Mouse (Mus musculus) hindbrain, postnatal 0 days (tissue): ENCODE results near the gene Fam185a. TPM values are rescaled to one million over a fixed set of nuclear protein-coding genes. Genes with fewer than 3 reads are reported as not detected.

Source experiments
- ATAC-seq: fragments of 200-750 bp; cut with Nextera tagmentation; 2 replicates; pipeline ENCODE4 v1.8.0; 2017; ENCODE audit warnings: mild to moderate bottlenecking, moderate TSS enrichment, moderate library complexity
- DNase-seq: peaks from one replicate; pipeline ENCODE4 v3.0.0-alpha.2; 2015; ENCODE audit warnings: low spot score
- H3K27ac ChIP-seq: fragments of 300-500 bp; sonication (generic); 2 replicates; pipeline ENCODE4 v1.5.1; 2014; ENCODE audit warnings: mild to moderate bottlenecking
- H3K27me3 ChIP-seq: fragments of 300-500 bp; sonication (generic); 2 replicates; pipeline ENCODE4 v1.6.1; 2014; ENCODE audit warnings: low read length, mixed read lengths; ENCODE audit not compliant: insufficient read depth
- H3K36me3 ChIP-seq: fragments of 300-500 bp; sonication (generic); 2 replicates; pipeline ENCODE4 v1.6.1; 2014; ENCODE audit warnings: low read length, mixed read lengths; ENCODE audit not compliant: insufficient read depth
- H3K4me1 ChIP-seq: fragments of 300-500 bp; sonication (generic); 2 replicates; pipeline ENCODE4 v1.6.1; 2014; ENCODE audit warnings: antibody characterized with exemption, low read length, mixed read lengths; ENCODE audit not compliant: insufficient read depth
- H3K4me2 ChIP-seq: fragments of 300-500 bp; sonication (generic); 2 replicates; pipeline ENCODE4 v1.6.1; 2014; ENCODE audit warnings: low read depth, mild to moderate bottlenecking, low read length, moderate library complexity, mixed read lengths
- H3K4me3 ChIP-seq: fragments of 300-500 bp; sonication (generic); 2 replicates; pipeline ENCODE4 v1.5.1; 2014; ENCODE audit warnings: low read length
- H3K9ac ChIP-seq: fragments of 300-500 bp; sonication (generic); replicated peaks from 2 replicates; pipeline ENCODE4 v1.6.1; 2014; ENCODE audit warnings: mild to moderate bottlenecking, low read length, moderate library complexity, mixed read lengths
- H3K9me3 ChIP-seq: fragments of 300-500 bp; sonication (generic); 2 replicates; pipeline ENCODE4 v1.6.1; 2016; ENCODE audit warnings: low read length, mixed read lengths
- CTCF ChIP-seq: IDR thresholded peaks from 2 replicates; pipeline ENCODE4 v1.5.1; 2016; ENCODE audit warnings: antibody characterized with exemption, control low read depth, low read depth
- WGBS: fragments of 180-500 bp; shearing (Covaris S2); extraction: QIAGEN DNeasy Blood & Tissue Kit; methylation state at CpG from one replicate; pipeline ENCODE4 v1.1.7; 2014; 5-methylcytosine and 5-hydroxymethylcytosine counted together
- polyA plus RNA-seq: library from polyadenylated mRNA; unstranded; fragments of >200 nt; fragmentation: Nextera tagmentation; extraction: Ambion mirVana; gene quantifications from 2 replicates; pipeline ENCODE4 v1.2.1, GENCODE M21; 2015
- total RNA-seq: library from RNA; depleted of rRNA; stranded (reverse); fragments of >200 nt; gene quantifications from 2 replicates; pipeline ENCODE4 v1.2.3, GENCODE M21; 2014

The Fam185a gene
- total and polyA plus RNA-seq, 2 experiments from 2014 or later, result 8.9 to 13.2 TPM

DNA sequence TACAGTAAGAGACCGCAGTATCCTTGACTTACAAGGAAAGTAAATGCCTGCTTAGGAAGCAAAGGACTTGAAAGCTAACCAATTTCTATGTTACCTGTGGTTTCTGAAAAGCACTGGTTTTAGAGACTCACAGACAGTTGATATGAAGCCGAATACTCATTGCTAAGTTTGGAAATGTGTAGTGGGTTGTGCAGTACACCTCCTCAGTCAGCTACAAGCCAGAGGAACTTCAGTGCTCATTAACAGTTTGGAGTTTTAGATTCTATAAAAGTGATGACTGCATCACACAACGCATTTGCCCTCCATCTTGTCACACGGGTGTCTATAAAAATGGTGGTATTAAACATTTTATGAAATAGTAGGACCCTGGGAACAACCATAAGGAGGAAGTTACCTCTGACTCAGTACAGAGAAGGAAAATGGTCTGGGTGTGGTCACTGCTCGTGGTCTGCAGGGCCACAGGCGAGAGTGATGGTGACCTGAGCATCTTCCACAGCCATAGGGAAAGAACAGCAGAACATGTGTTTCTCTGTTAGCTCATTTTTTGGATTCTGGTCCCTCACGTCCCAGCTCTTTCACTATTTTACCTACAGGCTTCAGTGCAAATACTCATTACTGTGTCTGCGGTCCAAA is 60.6 kb downstream of the Fam185a start:
- Histone ChIP-seq H3K9ac (no peak overlapping the region), H3K4me3 (no peak overlapping the region), H3K4me2 (no peak overlapping the region), H3K27me3 (no peaks in the 10 kb centered on the region), H3K9me3 (no peaks in the 10 kb centered on the region), H3K4me1 (no peaks in the 10 kb centered on the region; the same call in 1 of the 2 replicates), H3K36me3 (no peaks in the 10 kb centered on the region), H3K27ac (no peak overlapping the region)
- DNase-seq (no peak), ATAC-seq (no peak)
- 94% methylated on average over 8 of the region's 8 CpGs for WGBS
- no peak for TF ChIP-seq CTCF

DNA sequence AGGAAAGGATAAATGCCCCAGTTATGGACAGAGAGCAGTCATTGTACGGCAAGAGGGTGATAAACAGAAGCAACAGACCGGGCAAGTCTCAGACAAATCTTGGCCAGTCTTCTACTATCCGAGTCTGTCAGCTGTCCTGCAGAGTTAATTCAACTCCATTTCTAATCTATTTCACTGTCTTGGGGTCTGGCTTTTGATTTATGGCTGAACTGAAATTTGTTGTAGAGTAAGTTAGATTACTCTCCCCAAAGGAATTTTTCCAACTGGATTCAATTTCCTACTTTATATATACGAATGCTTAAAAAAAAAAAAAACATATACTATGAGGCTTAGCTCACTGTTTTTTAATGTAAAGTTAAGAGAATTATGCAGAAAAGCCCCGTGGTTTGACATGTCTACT is 62.0 kb downstream of the Fam185a start:
- no peaks in the 10 kb centered on the region for H3K27me3 ChIP-seq
- no peak overlapping the region for H3K27ac ChIP-seq
- H3K36me3 ChIP-seq, result no peaks in the 10 kb centered on the region
- no peak for TF ChIP-seq CTCF
- H3K4me2 ChIP-seq, result no peak overlapping the region
- no peak overlapping the region for H3K9ac ChIP-seq
- WGBS, result 76% methylated on average over 5 of the region's 5 CpGs
- no peaks in the 10 kb centered on the region for H3K9me3 ChIP-seq
- H3K4me1 ChIP-seq, result peaks cover 2% of the 10 kb centered on the region; the same call in 1 of the 2 replicates
- DNase-seq (no peak), ATAC-seq (no peak)
- H3K4me3 ChIP-seq, result no peak overlapping the region

DNA sequence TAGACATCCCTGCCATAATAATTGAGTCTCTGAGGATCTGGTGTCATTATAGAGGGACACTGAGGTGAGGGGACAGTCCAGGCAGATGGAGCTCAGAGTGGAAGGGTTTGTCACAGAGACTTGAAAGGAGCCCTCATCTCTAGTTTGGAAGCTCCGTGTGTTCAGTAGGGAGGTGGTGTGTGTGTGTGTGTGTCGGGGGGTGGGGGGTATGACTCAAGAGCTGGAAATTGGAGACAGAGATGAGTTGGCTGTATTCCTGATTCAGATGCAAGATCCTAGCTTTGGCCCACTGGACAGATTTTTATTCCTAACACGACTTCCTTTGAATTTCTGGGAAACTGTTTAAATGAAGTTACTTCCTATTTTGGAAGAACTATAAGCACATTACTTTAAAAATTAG is 62.5 kb downstream of the Fam185a start:
- ATAC-seq (no peak), DNase-seq (no peak)
- no peaks in the 10 kb centered on the region for H3K36me3 ChIP-seq
- no peak overlapping the region for H3K27ac ChIP-seq
- WGBS, result 76% methylated on average over 3 of the region's 3 CpGs
- H3K9ac ChIP-seq, result no peak overlapping the region
- no peak overlapping the region for H3K4me2 ChIP-seq
- no peak for TF ChIP-seq CTCF
- H3K4me3 ChIP-seq, result no peak overlapping the region
- H3K9me3 ChIP-seq, result no peaks in the 10 kb centered on the region
- H3K27me3 ChIP-seq, result no peaks in the 10 kb centered on the region
- H3K4me1 ChIP-seq, result peaks cover 2% of the 10 kb centered on the region; the same call in 1 of the 2 replicates

DNA sequence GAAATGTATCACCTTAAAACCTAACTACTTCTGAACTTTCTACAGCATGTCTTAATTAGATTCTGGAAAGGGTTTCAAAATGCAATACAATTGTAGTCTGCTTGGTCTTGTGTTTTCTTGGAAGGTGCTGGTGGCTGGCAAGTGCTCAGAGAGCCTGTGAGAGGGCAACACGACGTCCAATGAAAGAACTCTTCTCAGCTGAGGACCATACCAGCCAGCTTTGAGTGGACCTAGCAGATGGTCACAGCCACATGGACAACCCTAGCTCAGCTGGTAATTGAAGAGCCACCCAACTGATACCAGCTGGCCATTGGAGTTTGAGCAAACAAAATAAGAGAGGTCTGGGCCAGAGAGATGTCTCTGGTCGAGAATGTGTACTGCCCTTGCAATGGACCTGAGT is 63.0 kb downstream of the Fam185a start:
- no peak for ATAC-seq
- Histone ChIP-seq H3K36me3 (no peaks in the 10 kb centered on the region), H3K4me2 (no peak overlapping the region), H3K4me3 (no peak overlapping the region), H3K9ac (no peak overlapping the region), H3K9me3 (no peaks in the 10 kb centered on the region), H3K27me3 (no peaks in the 10 kb centered on the region), H3K4me1 (peaks cover 2% of the 10 kb centered on the region; the same call in 1 of the 2 replicates), H3K27ac (no peak overlapping the region)
- no peak for TF ChIP-seq CTCF
- 70% methylated on average over 3 of the region's 3 CpGs for WGBS
- no peak for DNase-seq

DNA sequence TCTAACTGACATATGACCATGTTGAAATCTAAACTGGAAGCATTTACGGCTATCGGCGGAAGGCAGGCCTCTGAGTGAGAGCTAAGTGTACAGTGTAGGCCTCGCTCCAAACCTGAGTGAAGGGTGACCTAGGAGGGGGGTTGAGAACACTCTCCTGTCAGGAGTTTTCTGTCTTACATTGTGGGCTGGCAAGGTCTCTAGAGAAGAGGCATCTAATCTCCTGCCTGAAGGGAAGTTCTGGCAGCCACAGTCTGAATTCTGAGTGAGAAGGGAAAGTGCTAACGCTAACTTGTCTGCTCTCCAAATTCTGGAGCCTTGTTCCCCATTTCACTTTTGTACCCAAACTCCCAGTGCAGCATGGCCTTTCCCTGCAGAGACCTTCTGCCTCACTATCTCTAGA is 63.7 kb downstream of the Fam185a start:
- no peak for DNase-seq
- Histone ChIP-seq H3K27ac (no peak overlapping the region), H3K27me3 (no peaks in the 10 kb centered on the region), H3K4me2 (no peak overlapping the region), H3K9me3 (no peaks in the 10 kb centered on the region), H3K4me1 (peaks cover 2% of the 10 kb centered on the region; the same call in 1 of the 2 replicates), H3K9ac (no peak overlapping the region), H3K36me3 (no peaks in the 10 kb centered on the region), H3K4me3 (no peak overlapping the region)
- no peak for ATAC-seq
- TF ChIP-seq CTCF, result no peak
- 63% methylated on average over 5 of the region's 5 CpGs for WGBS

DNA sequence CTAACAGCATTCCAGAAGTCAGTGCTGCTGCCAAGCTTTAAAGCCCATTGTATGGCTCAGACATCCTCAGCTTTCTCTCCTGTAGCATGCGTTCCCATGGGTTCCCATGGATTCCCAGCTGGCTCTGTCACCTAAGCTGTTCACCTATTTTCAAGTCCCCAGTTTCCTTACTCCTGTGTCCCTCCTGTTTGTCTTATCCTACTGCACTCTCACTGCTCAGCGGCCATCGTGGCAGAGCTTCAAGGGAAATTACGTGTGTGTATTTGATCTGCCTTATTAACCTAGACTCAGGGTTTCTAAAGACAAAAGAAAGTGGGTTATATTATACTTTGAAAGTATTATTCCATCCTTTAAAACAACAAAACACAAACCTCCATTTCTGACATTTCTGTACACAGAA is 64.4 kb downstream of the Fam185a start:
- Histone ChIP-seq H3K27ac (no peak overlapping the region), H3K27me3 (no peaks in the 10 kb centered on the region), H3K9me3 (no peaks in the 10 kb centered on the region), H3K4me2 (no peak overlapping the region), H3K4me3 (no peak overlapping the region), H3K9ac (no peak overlapping the region), H3K36me3 (no peaks in the 10 kb centered on the region), H3K4me1 (peaks cover 2% of the 10 kb centered on the region; the same call in 1 of the 2 replicates)
- ATAC-seq, result no peak
- no peak for DNase-seq
- WGBS, result 41% methylated on average over 4 of the region's 4 CpGs
- TF ChIP-seq CTCF, result no peak

DNA sequence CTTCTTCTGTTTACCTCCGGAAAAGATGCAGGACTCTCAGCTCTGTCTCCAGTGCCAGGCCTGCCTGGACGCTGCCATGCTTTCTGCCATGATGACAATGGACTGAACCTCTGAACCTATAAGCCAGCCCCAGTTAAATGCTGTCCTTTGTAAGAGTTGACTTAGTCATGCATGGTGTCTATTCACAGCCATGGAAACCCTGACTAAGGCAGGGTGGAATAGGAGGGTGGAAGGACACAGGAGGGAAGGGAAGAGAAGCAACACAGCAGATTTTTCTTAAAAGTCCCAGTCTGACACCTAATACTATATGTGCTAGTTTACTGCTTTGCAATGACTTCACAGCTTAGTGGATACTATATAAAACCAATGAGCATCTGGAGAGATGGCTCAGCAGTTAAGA is 66.7 kb downstream of the Fam185a start:
- no peak overlapping the region for H3K9ac ChIP-seq
- no peaks in the 10 kb centered on the region for H3K27me3 ChIP-seq
- no peak overlapping the region for H3K4me2 ChIP-seq
- no peak overlapping the region for H3K4me3 ChIP-seq
- no peak; the same call in 1 of the 2 replicates for ATAC-seq
- no peaks in the 10 kb centered on the region for H3K9me3 ChIP-seq
- no peak for DNase-seq
- peaks cover 2% of the 10 kb centered on the region; the same call in 1 of the 2 replicates for H3K4me1 ChIP-seq
- no peak overlapping the region for H3K27ac ChIP-seq
- TF ChIP-seq CTCF, result no peak
- no peaks in the 10 kb centered on the region for H3K36me3 ChIP-seq
- 21% methylated on average over 2 of the region's 2 CpGs for WGBS
